Mouse (Mus musculus) heart, postnatal 10 days (tissue): ENCODE results near the gene Zfc3h1. TPM values are rescaled to one million over a fixed set of nuclear protein-coding genes. Genes with fewer than 3 reads are reported as not detected.

Source experiments
- DNase-seq, 2 experiments: peaks; one replicate each; pipeline ENCODE4 v3.0.0; 2021
- intact Hi-C: fragments of 180-260 bp; cut with DNase I; formaldehyde crosslinking; loops from one replicate; pipeline ENCODE4 v1.15.1; 2025
- total RNA-seq, 2 experiments: library from RNA; stranded (reverse); gene quantifications; 2 replicates each; pipeline ENCODE4 v1.2.3; 2021

Zfc3h1 gene
- 10 to 100 TPM; 23.4 to 24.5 TPM for total RNA-seq

DNA sequence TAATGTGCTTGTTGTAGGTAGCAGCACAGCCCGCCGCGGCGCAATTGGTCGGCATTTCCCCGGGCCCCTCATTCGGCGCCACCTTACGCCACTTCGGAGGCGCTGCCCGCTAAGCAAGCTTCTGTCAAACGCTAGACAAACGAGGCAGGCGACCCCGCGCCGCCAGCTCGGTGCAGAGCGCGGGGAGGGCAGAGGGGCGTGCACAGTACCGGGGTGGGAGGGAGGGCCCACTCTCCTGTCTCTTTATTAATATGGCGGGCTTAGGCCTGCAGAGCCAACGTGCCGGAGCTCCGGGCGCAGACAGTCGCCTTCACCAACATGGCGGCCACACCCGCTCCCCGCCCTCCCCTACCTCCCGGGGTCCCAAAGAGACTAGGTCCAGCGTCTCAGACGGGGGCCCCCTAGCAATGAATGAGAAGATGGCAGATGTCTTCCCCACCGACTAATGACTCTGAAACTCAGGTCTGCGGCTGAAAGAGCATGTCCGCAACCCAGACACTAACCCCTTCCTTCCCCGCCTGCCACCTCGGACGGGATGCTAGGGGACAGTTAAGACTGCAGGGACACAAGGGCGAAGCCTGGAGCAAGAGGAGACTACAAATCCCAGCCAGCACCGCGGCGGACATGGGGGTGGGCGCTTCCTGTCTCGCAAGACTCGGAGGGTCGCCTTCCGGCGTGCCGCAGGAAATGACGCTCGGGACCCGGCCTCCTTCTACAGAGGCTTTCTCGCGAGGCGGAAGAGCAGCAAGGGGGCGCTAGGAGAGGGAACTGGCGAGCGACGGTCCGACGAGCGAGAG is at the start of gene Zfc3h1, which contains the start of gene Thap2:
Gene Zfc3h1 (plus strand): TSS at position 739 of the 797 bp plus-strand sequence.
Gene Thap2 (minus strand): TSS at position 223 of the 797 bp plus-strand sequence.
- intact Hi-C loops: loop anchor here (1.0 to 10.0 kb wide), 4 partner anchors 21 to 1560 kb away; partner anchors contain the start of gene Rab21
- DNase-seq: peak; percentile 98 to 99

- intact Hi-C loops: no loop called here
- DNase-seq: no peak
Measured at GRCm38 (mm10) chr10:115336901-115337300, 47.9 kb upstream of the Zfc3h1 start.

DNA sequence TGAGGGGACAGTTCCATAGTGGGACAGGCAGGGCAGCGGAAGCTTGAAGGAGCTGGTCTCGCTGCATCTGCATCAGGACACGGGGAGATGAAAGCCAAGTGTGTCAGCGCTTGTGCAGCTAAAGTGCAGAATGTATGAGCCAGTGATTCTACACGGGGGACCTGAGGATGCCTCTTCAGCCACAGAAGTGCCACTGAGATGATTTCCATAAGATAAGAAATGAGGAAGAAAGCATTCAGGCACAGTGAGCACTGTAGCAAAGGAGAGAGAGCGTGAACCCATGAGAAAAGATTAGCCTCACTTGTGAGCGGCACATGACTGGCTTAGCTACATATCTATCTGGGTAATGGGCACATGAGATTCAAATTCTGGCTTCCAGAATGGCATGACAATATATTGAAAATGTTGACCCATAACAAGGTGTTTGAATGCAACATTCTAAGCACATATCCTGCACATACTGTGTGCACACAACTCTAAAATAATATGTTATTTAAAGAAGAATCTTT is 44.9 kb upstream of the Zfc3h1 start:
- intact Hi-C loops: no loop called here

GRCm38 (mm10) chr10:115342771-115343425 is 41.9 kb upstream of the Zfc3h1 start:
- intact Hi-C loops: no loop called here
- DNase-seq: no peak

More for the DNA sequence above, 44.9 kb upstream of the Zfc3h1 start:
- DNase-seq: no peak

GRCm38 (mm10) chr10:115346444-115346843 is 38.3 kb upstream of the Zfc3h1 start:
- DNase-seq: no peak
- intact Hi-C loops: no loop called here

- no peak for DNase-seq
Measured at GRCm38 (mm10) chr10:115348131-115348530, 36.6 kb upstream of the Zfc3h1 start.

GRCm38 (mm10) chr10:115349029-115349428 is 35.7 kb upstream of the Zfc3h1 start:
- intact Hi-C loops: no loop called here

More at GRCm38 (mm10) chr10:115348131-115348530, 36.6 kb upstream of the Zfc3h1 start:
- intact Hi-C loops: no loop called here

GRCm38 (mm10) chr10:115349509-115349908 is 35.2 kb upstream of the Zfc3h1 start:
- intact Hi-C loops: no loop called here
- DNase-seq: no peak

More at GRCm38 (mm10) chr10:115349029-115349428, 35.7 kb upstream of the Zfc3h1 start:
- no peak for DNase-seq

GRCm38 (mm10) chr10:115350810-115351397 is 33.9 kb upstream of the Zfc3h1 start:
- intact Hi-C loops: no loop called here
- DNase-seq: no peak

GRCm38 (mm10) chr10:115354553-115354952 is 30.2 kb upstream of the Zfc3h1 start:
- no peak for DNase-seq

GRCm38 (mm10) chr10:115355016-115355415 is 29.7 kb upstream of the Zfc3h1 start:
- no peak for DNase-seq
- intact Hi-C loops: no loop called here

More at GRCm38 (mm10) chr10:115354553-115354952, 30.2 kb upstream of the Zfc3h1 start:
- intact Hi-C loops: no loop called here

- DNase-seq: no peak
- intact Hi-C loops: no loop called here
Measured at GRCm38 (mm10) chr10:115356106-115356505, 28.7 kb upstream of the Zfc3h1 start.

DNA sequence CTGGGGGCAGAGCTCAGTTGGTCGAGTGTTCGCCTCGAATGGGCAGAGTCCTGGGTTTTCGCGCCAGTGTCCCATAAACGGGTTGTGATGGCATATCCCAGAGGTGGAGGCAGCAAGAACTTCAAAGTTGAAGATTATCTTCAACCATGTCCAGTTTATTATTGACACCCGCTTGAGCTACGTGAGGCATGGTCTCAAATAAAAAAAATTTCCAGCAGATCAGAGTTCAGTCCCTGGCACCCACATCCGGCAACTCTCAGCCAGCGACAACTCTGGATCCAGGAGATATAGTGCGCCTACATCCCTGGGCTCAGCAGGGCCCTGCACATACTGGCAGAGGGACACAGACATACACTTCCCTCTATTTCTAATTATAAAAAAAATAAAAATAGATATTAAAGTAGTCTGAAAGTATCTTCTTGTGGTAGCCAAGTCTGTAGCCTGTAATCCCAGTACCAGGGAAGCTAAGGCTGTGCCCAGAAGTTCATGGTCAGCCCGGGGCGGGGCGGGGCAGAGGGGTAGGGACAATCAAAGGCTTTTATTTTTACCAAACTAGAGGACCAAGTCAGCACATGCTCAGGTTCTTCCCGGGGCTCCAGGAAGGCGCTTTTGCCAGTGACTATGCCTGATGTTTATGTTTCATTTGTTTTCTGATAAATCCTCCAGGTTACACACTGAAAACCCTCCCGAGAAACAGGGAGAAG is 26.4 kb upstream of the Zfc3h1 start:
- intact Hi-C loops: no loop called here
- DNase-seq: no peak

DNA sequence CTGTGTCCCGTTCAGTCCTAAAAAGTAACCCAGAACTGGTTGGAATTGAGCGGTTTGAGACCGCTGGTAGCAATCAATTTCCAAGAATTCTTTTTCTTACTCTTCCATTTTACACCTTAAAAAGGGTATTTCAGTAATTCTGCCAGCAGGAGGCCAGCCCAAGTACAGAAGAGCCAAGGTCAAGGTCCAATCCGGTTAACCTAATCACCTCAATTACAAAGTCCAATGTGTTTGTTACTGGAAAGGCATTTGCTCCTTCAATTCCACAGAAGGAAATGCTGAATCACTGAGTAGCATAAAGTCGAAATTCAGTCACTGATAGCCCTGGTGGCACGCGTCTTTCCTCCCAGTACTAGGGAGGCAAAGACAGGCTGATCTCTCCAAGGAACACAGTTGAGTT is 25.7 kb upstream of the Zfc3h1 start:
- no peak for DNase-seq
- intact Hi-C loops: no loop called here

DNA sequence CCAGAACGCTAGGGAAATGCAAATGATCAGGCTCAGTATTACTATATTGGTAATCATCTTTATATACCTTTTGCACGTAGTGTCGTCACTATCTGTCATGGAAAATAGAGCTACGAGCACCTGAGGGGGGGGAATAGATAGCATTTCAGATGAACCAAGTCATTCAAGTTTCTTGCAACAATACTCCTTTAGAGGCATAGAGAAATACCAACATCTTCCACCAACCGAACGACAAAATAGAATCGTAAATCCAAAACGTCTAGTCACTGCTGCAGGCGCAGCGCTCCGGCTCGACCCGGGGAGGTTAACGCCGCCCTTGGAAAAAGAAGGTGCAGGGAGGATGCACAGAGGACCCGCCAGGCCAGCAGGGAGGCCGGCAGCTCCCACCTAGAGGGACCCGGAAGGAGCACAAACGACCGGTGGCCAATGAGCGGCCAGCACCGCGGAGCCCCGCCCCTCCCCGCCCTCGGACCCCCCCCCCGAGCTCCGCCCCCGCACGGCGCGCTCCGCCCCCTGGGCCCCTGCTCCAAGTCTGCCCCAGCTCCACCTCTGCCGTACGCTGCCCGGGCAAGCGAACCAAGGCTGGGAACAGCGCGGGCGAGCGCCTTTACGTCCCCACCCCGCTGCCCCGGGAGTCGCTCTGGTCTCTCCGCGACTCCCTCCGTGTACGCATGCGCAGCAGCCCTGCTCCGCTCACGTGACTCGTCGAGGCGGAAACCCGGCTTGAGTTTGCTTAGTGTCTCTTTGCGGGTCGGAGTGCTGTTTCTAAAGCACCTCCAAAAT is 22.7 kb upstream of the Zfc3h1 start, which contains the start of gene Tmem19:
Gene Tmem19 (minus strand): TSS at position 662 of the 783 bp plus-strand sequence.
- intact Hi-C loops: no loop called here
- peak; percentile 97 to 98 for DNase-seq

- no peak for DNase-seq
- intact Hi-C loops: no loop called here
Measured at GRCm38 (mm10) chr10:115362623-115362964, 22.2 kb upstream of the Zfc3h1 start.

- intact Hi-C loops: loop anchor here (1.0 kb wide), 1 partner anchor 21 kb away; the partner anchor contains the start of genes Thap2 and Zfc3h1
- peak in 1 of 2 experiments; percentile 15 for DNase-seq
Measured at GRCm38 (mm10) chr10:115363151-115363550, 21.6 kb upstream of the Zfc3h1 start.

- intact Hi-C loops: loop anchor here (10.0 kb wide), 2 partner anchors 137 to 1563 kb away; no protein-coding TSS in a partner anchor
- DNase-seq: no peak
Measured at GRCm38 (mm10) chr10:115381506-115382084, 3.2 kb upstream of the Zfc3h1 start.
